Mouse (Mus musculus) right cerebral cortex, postnatal 25 days (tissue): ENCODE results near the gene Bzw2.

Experiments used
- DNase-seq: peaks from one replicate; pipeline ENCODE4 v3.0.0; 2022

Bzw2 gene

GRCm38 (mm10) chr12:36065911-36066310 lies 92.0 kb downstream of the Bzw2 start:
- DNase-seq, result no peak

- DNase-seq, result no peak
These were observed 100.2 kb downstream of the Bzw2 start for GRCm38 (mm10) chr12:36057699-36058098.

- DNase-seq, result no peak
These were observed 107.6 kb downstream of the Bzw2 start for GRCm38 (mm10) chr12:36050276-36050675.

GRCm38 (mm10) chr12:36047593-36047992 lies 110.3 kb downstream of the Bzw2 start:
- no peak for DNase-seq

GRCm38 (mm10) chr12:36046196-36046595 lies 111.7 kb downstream of the Bzw2 start:
- no peak for DNase-seq

GRCm38 (mm10) chr12:36044691-36045090 lies 113.2 kb downstream of the Bzw2 start:
- no peak for DNase-seq

- peak; percentile 92 for DNase-seq
These were observed 115.5 kb downstream of the Bzw2 start, which contains the start of gene Tspan13 for GRCm38 (mm10) chr12:36042348-36042778. Gene Tspan13 (minus strand): TSS chr12:36042500.
